Mouse (Mus musculus) hindbrain, postnatal 0 days (tissue): ENCODE measurements around the gene Ankrd26. TPM values are rescaled to one million over a fixed set of nuclear protein-coding genes. Genes with fewer than 3 reads are reported as not detected.
"Not testable (repeated sequence)": the region's sequence is repeated elsewhere in the genome, so short reads cannot be mapped to it uniquely, and the experiment has no call there.

Source experiments
- ATAC-seq: fragments of 200-750 bp; cut with Nextera tagmentation; 2 replicates; pipeline ENCODE4 v1.8.0; 2017; ENCODE audit warnings: mild to moderate bottlenecking, moderate TSS enrichment, moderate library complexity
- DNase-seq: peaks from one replicate; pipeline ENCODE4 v3.0.0-alpha.2; 2015; ENCODE audit warnings: low spot score
- H3K27ac ChIP-seq: fragments of 300-500 bp; sonication (generic); 2 replicates; pipeline ENCODE4 v1.5.1; 2014; ENCODE audit warnings: mild to moderate bottlenecking
- H3K27me3 ChIP-seq: fragments of 300-500 bp; sonication (generic); 2 replicates; pipeline ENCODE4 v1.6.1; 2014; ENCODE audit warnings: low read length, mixed read lengths; ENCODE audit not compliant: insufficient read depth
- H3K36me3 ChIP-seq: fragments of 300-500 bp; sonication (generic); 2 replicates; pipeline ENCODE4 v1.6.1; 2014; ENCODE audit warnings: low read length, mixed read lengths; ENCODE audit not compliant: insufficient read depth
- H3K4me1 ChIP-seq: fragments of 300-500 bp; sonication (generic); 2 replicates; pipeline ENCODE4 v1.6.1; 2014; ENCODE audit warnings: antibody characterized with exemption, low read length, mixed read lengths; ENCODE audit not compliant: insufficient read depth
- H3K4me2 ChIP-seq: fragments of 300-500 bp; sonication (generic); 2 replicates; pipeline ENCODE4 v1.6.1; 2014; ENCODE audit warnings: low read depth, mild to moderate bottlenecking, low read length, moderate library complexity, mixed read lengths
- H3K4me3 ChIP-seq: fragments of 300-500 bp; sonication (generic); 2 replicates; pipeline ENCODE4 v1.5.1; 2014; ENCODE audit warnings: low read length
- H3K9ac ChIP-seq: fragments of 300-500 bp; sonication (generic); replicated peaks from 2 replicates; pipeline ENCODE4 v1.6.1; 2014; ENCODE audit warnings: mild to moderate bottlenecking, low read length, moderate library complexity, mixed read lengths
- H3K9me3 ChIP-seq: fragments of 300-500 bp; sonication (generic); 2 replicates; pipeline ENCODE4 v1.6.1; 2016; ENCODE audit warnings: low read length, mixed read lengths
- CTCF ChIP-seq: IDR thresholded peaks from 2 replicates; pipeline ENCODE4 v1.5.1; 2016; ENCODE audit warnings: antibody characterized with exemption, control low read depth, low read depth
- WGBS: fragments of 180-500 bp; shearing (Covaris S2); extraction: QIAGEN DNeasy Blood & Tissue Kit; methylation state at CpG from one replicate; pipeline ENCODE4 v1.1.7; 2014; 5-methylcytosine and 5-hydroxymethylcytosine counted together
- polyA plus RNA-seq: library from polyadenylated mRNA; unstranded; fragments of >200 nt; fragmentation: Nextera tagmentation; extraction: Ambion mirVana; gene quantifications from 2 replicates; pipeline ENCODE4 v1.2.1, GENCODE M21; 2015
- total RNA-seq: library from RNA; depleted of rRNA; stranded (reverse); fragments of >200 nt; gene quantifications from 2 replicates; pipeline ENCODE4 v1.2.3, GENCODE M21; 2014

The Ankrd26 gene
- total and polyA plus RNA-seq, 2 experiments from 2014 or later: 5.5 to 12.5 TPM

DNA sequence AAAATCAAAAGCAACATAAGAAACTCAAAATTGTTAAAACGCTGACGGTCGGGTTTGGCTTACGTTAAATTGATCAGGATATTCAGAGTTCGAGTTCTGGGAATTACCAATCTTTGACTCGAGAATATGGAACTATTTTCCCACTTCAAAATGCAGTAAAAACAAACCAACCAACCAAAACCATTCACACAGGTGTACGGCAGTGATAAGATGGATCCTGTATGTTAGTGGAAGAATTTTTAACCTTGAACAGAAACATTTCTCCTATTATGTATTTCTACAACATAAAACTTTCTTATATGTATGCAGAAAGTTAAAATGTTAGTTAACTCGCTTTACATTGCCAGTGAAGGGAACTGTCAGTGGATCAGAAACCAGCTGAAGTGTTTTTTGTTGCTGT is 801 bp downstream of the Ankrd26 start:
- no peak for DNase-seq
- H3K4me1 ChIP-seq: peaks cover 7% of the 10 kb centered on the region; the same call in 1 of the 2 replicates
- no peak for ATAC-seq
- 85% methylated on average over 8 of the region's 8 CpGs for WGBS
- peaks cover 27% of the 10 kb centered on the region; the same call in 1 of the 2 replicates for H3K36me3 ChIP-seq
- H3K27me3 ChIP-seq: no peaks in the 10 kb centered on the region
- H3K9me3 ChIP-seq: no peaks in the 10 kb centered on the region
- H3K9ac ChIP-seq: peak overlapping the region; percentile 70
- TF ChIP-seq CTCF: no peak
- H3K4me2 ChIP-seq: peak overlapping the region; percentile 92
- H3K4me3 ChIP-seq: peak overlapping the region; percentile 76
- H3K27ac ChIP-seq: no peak overlapping the region

DNA sequence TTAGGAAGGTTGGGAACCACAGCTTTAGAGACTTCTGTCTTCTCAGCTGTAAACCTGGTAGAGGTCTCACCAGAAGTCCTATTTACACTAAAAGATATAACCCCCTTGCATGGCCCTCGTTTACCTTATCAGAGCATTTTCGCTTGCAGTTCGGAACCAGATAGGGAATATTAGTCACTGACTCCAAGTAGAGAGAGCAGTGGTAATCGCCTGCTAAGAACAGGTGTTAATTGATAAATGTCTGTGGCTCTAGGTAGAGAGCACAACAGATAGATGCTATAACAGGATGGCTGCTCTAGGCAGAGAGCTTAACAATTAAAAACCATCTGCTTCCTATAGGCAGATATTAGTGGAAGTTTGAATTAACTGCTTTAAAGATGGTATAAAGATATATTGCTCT is 23.4 kb downstream of the Ankrd26 start:
- no peak for ATAC-seq
- no peak overlapping the region for H3K9ac ChIP-seq
- no peak overlapping the region for H3K4me2 ChIP-seq
- no peaks in the 10 kb centered on the region for H3K27me3 ChIP-seq
- WGBS: 94% methylated on average over 4 of the region's 4 CpGs
- no peak overlapping the region for H3K27ac ChIP-seq
- no peak for DNase-seq
- no peaks in the 10 kb centered on the region for H3K4me1 ChIP-seq
- TF ChIP-seq CTCF: no peak
- peaks cover 50% of the 10 kb centered on the region for H3K36me3 ChIP-seq
- H3K4me3 ChIP-seq: no peak overlapping the region
- H3K9me3 ChIP-seq: no peaks in the 10 kb centered on the region

DNA sequence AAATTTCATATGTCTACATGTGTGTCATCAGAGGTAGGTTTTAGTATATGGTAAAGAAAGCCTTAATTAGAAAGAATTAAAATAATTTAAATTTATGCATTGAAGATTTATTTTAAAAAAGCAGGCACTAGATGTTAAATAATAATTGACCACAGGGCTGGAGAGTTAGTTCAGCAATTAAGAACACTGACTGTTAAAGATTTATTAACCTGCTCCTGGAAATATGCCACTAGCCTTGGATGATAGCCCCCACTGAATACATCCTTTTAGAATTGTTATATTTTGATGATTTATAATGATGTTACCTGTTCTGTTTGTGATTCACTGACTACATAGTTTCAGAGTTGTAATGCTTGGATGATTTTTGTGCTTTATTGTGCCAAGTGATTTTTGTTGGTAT is 24.8 kb downstream of the Ankrd26 start:
- H3K9ac ChIP-seq, H3K4me1 ChIP-seq, ATAC-seq, DNase-seq, H3K27me3 ChIP-seq, H3K4me3 ChIP-seq, H3K4me2 ChIP-seq, H3K27ac ChIP-seq, H3K9me3 ChIP-seq: not testable (repeated sequence)
- peaks cover 40% of the 10 kb centered on the region for H3K36me3 ChIP-seq

DNA sequence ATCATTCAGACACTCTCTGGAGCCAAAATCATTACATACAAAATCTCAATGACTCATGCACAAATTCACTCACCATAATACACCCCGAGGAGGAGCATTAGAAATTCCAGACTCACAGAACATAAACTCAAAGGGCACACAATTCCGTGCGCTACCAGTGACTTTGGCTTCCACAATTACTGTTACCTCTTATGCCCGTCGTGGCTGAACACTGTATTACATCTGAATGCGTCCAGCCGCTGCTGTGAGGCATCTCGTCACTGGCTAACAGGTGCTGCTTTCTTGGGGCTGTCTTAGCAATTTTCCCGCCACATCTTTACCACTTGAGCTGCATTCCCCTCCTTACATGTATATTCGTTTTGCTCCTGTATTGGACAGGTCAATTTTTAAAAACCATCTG is 26.7 kb downstream of the Ankrd26 start:
- ATAC-seq (no peak), DNase-seq (no peak)
- Histone ChIP-seq H3K4me2 (no peak overlapping the region), H3K36me3 (peaks cover 54% of the 10 kb centered on the region), H3K27me3 (no peaks in the 10 kb centered on the region), H3K27ac (no peak overlapping the region), H3K4me1 (no peaks in the 10 kb centered on the region), H3K4me3 (no peak overlapping the region), H3K9me3 (no peaks in the 10 kb centered on the region), H3K9ac (no peak overlapping the region)
- TF ChIP-seq CTCF: no peak
- WGBS: 92% methylated on average over 10 of the region's 10 CpGs

DNA sequence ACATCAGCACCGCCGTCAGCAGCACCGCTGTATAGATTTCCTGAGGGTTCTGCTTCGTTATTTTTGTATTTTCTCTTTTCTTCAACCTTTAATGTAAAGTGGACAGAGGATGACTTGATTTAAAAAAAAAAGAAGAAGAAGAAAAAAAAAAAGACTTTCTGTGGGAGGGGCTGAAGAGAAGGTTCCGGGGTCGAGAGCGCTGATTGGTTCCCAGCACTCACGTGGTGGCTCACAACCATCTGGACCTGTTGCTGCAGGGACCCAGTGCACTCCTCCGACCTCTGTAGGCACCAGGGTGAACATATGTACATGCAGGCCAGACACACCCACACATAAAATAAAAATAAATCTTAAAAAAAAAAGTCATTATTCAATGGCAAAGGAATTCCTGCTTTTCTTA is 28.6 kb downstream of the Ankrd26 start:
- WGBS: 86% methylated on average over 9 of the region's 9 CpGs
- Histone ChIP-seq H3K9me3 (no peaks in the 10 kb centered on the region), H3K4me1 (no peaks in the 10 kb centered on the region), H3K9ac (no peak overlapping the region), H3K36me3 (peaks cover 51% of the 10 kb centered on the region), H3K27me3 (no peaks in the 10 kb centered on the region), H3K27ac (no peak overlapping the region), H3K4me2 (no peak overlapping the region), H3K4me3 (no peak overlapping the region)
- ATAC-seq (no peak), DNase-seq (no peak)
- TF ChIP-seq CTCF: no peak

DNA sequence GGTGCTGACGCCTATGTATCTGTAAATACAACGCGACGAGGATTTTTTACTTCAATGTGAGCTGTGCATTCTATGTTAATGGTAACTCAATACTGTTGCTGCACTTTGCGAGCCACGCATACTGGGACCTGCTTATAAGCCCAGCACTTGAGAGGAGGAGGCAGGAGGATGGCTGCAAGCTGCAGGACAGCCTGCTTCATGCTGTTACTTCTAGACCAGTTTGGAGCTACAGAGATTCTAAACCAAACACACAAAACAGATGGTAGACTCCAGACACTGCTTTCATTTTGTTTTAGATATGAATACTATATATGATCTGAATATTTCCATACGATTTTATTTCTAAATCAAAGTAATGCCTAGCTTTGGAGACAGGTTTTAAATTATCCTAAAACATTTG is 41.4 kb downstream of the Ankrd26 start:
- Histone ChIP-seq H3K27me3 (no peaks in the 10 kb centered on the region), H3K4me3 (no peak overlapping the region), H3K36me3 (peaks cover 68% of the 10 kb centered on the region), H3K9me3 (no peaks in the 10 kb centered on the region), H3K4me2 (no peak overlapping the region), H3K4me1 (no peaks in the 10 kb centered on the region), H3K27ac (no peak overlapping the region), H3K9ac (no peak overlapping the region)
- ATAC-seq: no peak
- no peak for DNase-seq
- no peak for TF ChIP-seq CTCF
- 94% methylated on average over 7 of the region's 7 CpGs for WGBS

DNA sequence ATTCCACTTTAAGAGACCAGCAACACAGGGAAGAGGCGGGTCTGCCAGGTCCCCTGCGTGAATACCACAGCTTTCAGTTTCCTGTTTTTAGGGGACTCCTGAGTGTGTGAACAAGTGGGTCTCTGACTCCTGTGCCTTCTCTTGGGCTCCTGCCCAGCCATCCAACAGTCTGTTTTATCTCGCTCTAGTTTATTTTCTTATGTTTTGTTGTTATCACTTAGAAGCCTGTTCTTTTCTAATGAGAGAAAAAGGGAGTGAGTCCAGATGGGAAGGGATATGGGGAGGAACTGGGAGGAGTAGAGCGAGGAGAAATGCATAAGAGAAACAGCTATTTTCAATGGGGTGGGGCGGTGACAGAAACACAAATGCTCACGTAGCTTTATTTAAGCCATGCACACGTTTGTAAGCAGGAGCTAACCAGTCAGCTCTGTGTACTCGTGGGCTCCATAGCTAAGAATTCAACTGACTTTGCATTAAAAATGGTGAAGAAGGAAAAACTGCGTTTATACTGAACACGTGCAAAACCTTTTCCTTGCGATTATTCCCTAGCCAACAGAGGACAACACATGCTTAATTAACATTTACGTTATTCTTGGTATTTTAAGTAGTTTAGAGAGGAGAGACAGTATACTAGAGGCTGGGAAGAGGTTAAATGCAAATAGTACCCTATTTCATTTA is 48.6 kb downstream of the Ankrd26 start:
- no peak overlapping the region for H3K27ac ChIP-seq
- no peak for DNase-seq
- H3K9ac ChIP-seq: no peak overlapping the region
- no peaks in the 10 kb centered on the region for H3K4me1 ChIP-seq
- H3K4me3 ChIP-seq: no peak overlapping the region
- no peak for TF ChIP-seq CTCF
- no peaks in the 10 kb centered on the region for H3K9me3 ChIP-seq
- H3K36me3 ChIP-seq: peaks cover 46% of the 10 kb centered on the region
- H3K4me2 ChIP-seq: no peak overlapping the region
- WGBS: 94% methylated on average over 12 of the region's 12 CpGs
- H3K27me3 ChIP-seq: no peaks in the 10 kb centered on the region
- no peak for ATAC-seq
